Mouse (Mus musculus): ENCODE measurements around the gene Tff2. TPM values are rescaled to one million over a fixed set of nuclear protein-coding genes. Genes with fewer than 3 reads are reported as not detected.

The Tff2 gene
- polyA plus RNA-seq, 1 experiment: not detected

GRCm38 (mm10) chr17:31163821-31164220 is 19.7 kb upstream of the Tff2 start:
- TF ChIP-seq EP300 (IDR thresholded peaks at IDR 0.05; ENCODE audit: insufficient read depth, low read depth, low read length) (no peak), POLR2A (IDR thresholded peaks at IDR 0.05; ENCODE audit: insufficient read depth, low read length) (no peak), CTCF (IDR thresholded peaks at IDR 0.05; ENCODE audit: low read depth, low read length) (no peak)
- no peaks in the 10 kb centered on the region for H3K36me3 ChIP-seq (ENCODE audit: control insufficient read depth, insufficient read depth, low read length, poor library complexity, severe bottlenecking)

GRCm38 (mm10) chr17:31162607-31163006 is 18.5 kb upstream of the Tff2 start:
- no peaks in the 10 kb centered on the region for H3K9me3 ChIP-seq (replicated peaks; ENCODE audit: control insufficient read depth, insufficient read depth, low read length, poor library complexity, severe bottlenecking)
- H3K9ac ChIP-seq (ENCODE audit: low read depth, poor library complexity, severe bottlenecking): no peak overlapping the region
- TF ChIP-seq CTCF (IDR thresholded peaks at IDR 0.05; ENCODE audit: low read depth, low read length): no peak
- no peaks in the 10 kb centered on the region for H3K4me1 ChIP-seq (ENCODE audit: control insufficient read depth, insufficient read depth, low read length)
- H3K27me3 ChIP-seq (ENCODE audit: control insufficient read depth, insufficient read depth, low read length, poor library complexity, severe bottlenecking): no peaks in the 10 kb centered on the region
- H3K4me3 ChIP-seq (ENCODE audit: low read depth, low read length): no peak overlapping the region
- H3K36me3 ChIP-seq (ENCODE audit: control insufficient read depth, insufficient read depth, low read length, poor library complexity, severe bottlenecking): no peaks in the 10 kb centered on the region
- no peak overlapping the region for H3K27ac ChIP-seq (ENCODE audit: insufficient read depth, low read length)

More at GRCm38 (mm10) chr17:31163821-31164220, 19.7 kb upstream of the Tff2 start:
- H3K27ac ChIP-seq (ENCODE audit: insufficient read depth, low read length): no peak overlapping the region
- no peaks in the 10 kb centered on the region for H3K27me3 ChIP-seq (ENCODE audit: control insufficient read depth, insufficient read depth, low read length, poor library complexity, severe bottlenecking)
- H3K9ac ChIP-seq (ENCODE audit: low read depth, poor library complexity, severe bottlenecking): no peak overlapping the region
- no peaks in the 10 kb centered on the region for H3K4me1 ChIP-seq (ENCODE audit: control insufficient read depth, insufficient read depth, low read length)
- H3K4me3 ChIP-seq (ENCODE audit: low read depth, low read length): no peak overlapping the region
- H3K9me3 ChIP-seq (replicated peaks; ENCODE audit: control insufficient read depth, insufficient read depth, low read length, poor library complexity, severe bottlenecking): no peaks in the 10 kb centered on the region

GRCm38 (mm10) chr17:31160291-31160690 is 16.2 kb upstream of the Tff2 start:
- Histone ChIP-seq H3K27me3 (ENCODE audit: control insufficient read depth, insufficient read depth, low read length, poor library complexity, severe bottlenecking) (no peaks in the 10 kb centered on the region), H3K4me3 (ENCODE audit: low read depth, low read length) (no peak overlapping the region), H3K27ac (ENCODE audit: insufficient read depth, low read length) (no peak overlapping the region), H3K36me3 (ENCODE audit: control insufficient read depth, insufficient read depth, low read length, poor library complexity, severe bottlenecking) (no peaks in the 10 kb centered on the region), H3K9ac (ENCODE audit: low read depth, poor library complexity, severe bottlenecking) (no peak overlapping the region), H3K9me3 (replicated peaks; ENCODE audit: control insufficient read depth, insufficient read depth, low read length, poor library complexity, severe bottlenecking) (no peaks in the 10 kb centered on the region), H3K4me1 (ENCODE audit: control insufficient read depth, insufficient read depth, low read length) (no peaks in the 10 kb centered on the region)
- TF ChIP-seq CTCF (IDR thresholded peaks at IDR 0.05; ENCODE audit: low read depth, low read length) (no peak), EP300 (IDR thresholded peaks at IDR 0.05; ENCODE audit: insufficient read depth, low read depth, low read length) (no peak), POLR2A (IDR thresholded peaks at IDR 0.05; ENCODE audit: insufficient read depth, low read length) (no peak)

- no peak for TF ChIP-seq CTCF (IDR thresholded peaks at IDR 0.05; ENCODE audit: low read depth, low read length)
- no peak for TF ChIP-seq EP300 (IDR thresholded peaks at IDR 0.05; ENCODE audit: insufficient read depth, low read depth, low read length)
- TF ChIP-seq POLR2A (IDR thresholded peaks at IDR 0.05; ENCODE audit: insufficient read depth, low read length): no peak
- no peaks in the 10 kb centered on the region for H3K4me1 ChIP-seq (ENCODE audit: control insufficient read depth, insufficient read depth, low read length)
- H3K27me3 ChIP-seq (ENCODE audit: control insufficient read depth, insufficient read depth, low read length, poor library complexity, severe bottlenecking): no peaks in the 10 kb centered on the region
- no peaks in the 10 kb centered on the region for H3K36me3 ChIP-seq (ENCODE audit: control insufficient read depth, insufficient read depth, low read length, poor library complexity, severe bottlenecking)
- no peaks in the 10 kb centered on the region for H3K9me3 ChIP-seq (replicated peaks; ENCODE audit: control insufficient read depth, insufficient read depth, low read length, poor library complexity, severe bottlenecking)
- no peak overlapping the region for H3K27ac ChIP-seq (ENCODE audit: insufficient read depth, low read length)
- no peak overlapping the region for H3K4me3 ChIP-seq (ENCODE audit: low read depth, low read length)
- no peak overlapping the region for H3K9ac ChIP-seq (ENCODE audit: low read depth, poor library complexity, severe bottlenecking)
Measured at GRCm38 (mm10) chr17:31157921-31158320, 13.8 kb upstream of the Tff2 start.

- H3K4me1 ChIP-seq (ENCODE audit: control insufficient read depth, insufficient read depth, low read length): no peaks in the 10 kb centered on the region
- no peaks in the 10 kb centered on the region for H3K27me3 ChIP-seq (ENCODE audit: control insufficient read depth, insufficient read depth, low read length, poor library complexity, severe bottlenecking)
- no peak overlapping the region for H3K27ac ChIP-seq (ENCODE audit: insufficient read depth, low read length)
- H3K9ac ChIP-seq (ENCODE audit: low read depth, poor library complexity, severe bottlenecking): no peak overlapping the region
- no peak for TF ChIP-seq POLR2A (IDR thresholded peaks at IDR 0.05; ENCODE audit: insufficient read depth, low read length)
- TF ChIP-seq CTCF (IDR thresholded peaks at IDR 0.05; ENCODE audit: low read depth, low read length): no peak
- TF ChIP-seq EP300 (IDR thresholded peaks at IDR 0.05; ENCODE audit: insufficient read depth, low read depth, low read length): no peak
- no peaks in the 10 kb centered on the region for H3K9me3 ChIP-seq (replicated peaks; ENCODE audit: control insufficient read depth, insufficient read depth, low read length, poor library complexity, severe bottlenecking)
- no peak overlapping the region for H3K4me3 ChIP-seq (ENCODE audit: low read depth, low read length)
- no peaks in the 10 kb centered on the region for H3K36me3 ChIP-seq (ENCODE audit: control insufficient read depth, insufficient read depth, low read length, poor library complexity, severe bottlenecking)
Measured at GRCm38 (mm10) chr17:31153785-31154184, 9.7 kb upstream of the Tff2 start.

- H3K9me3 ChIP-seq (replicated peaks; ENCODE audit: control insufficient read depth, insufficient read depth, low read length, poor library complexity, severe bottlenecking): no peaks in the 10 kb centered on the region
- H3K4me1 ChIP-seq (ENCODE audit: control insufficient read depth, insufficient read depth, low read length): no peaks in the 10 kb centered on the region
- H3K36me3 ChIP-seq (ENCODE audit: control insufficient read depth, insufficient read depth, low read length, poor library complexity, severe bottlenecking): no peaks in the 10 kb centered on the region
- H3K27me3 ChIP-seq (ENCODE audit: control insufficient read depth, insufficient read depth, low read length, poor library complexity, severe bottlenecking): no peaks in the 10 kb centered on the region
- no peak for TF ChIP-seq EP300 (IDR thresholded peaks at IDR 0.05; ENCODE audit: insufficient read depth, low read depth, low read length)
- no peak for TF ChIP-seq POLR2A (IDR thresholded peaks at IDR 0.05; ENCODE audit: insufficient read depth, low read length)
- TF ChIP-seq CTCF (IDR thresholded peaks at IDR 0.05; ENCODE audit: low read depth, low read length): no peak
- H3K9ac ChIP-seq (ENCODE audit: low read depth, poor library complexity, severe bottlenecking): no peak overlapping the region
- H3K4me3 ChIP-seq (ENCODE audit: low read depth, low read length): no peak overlapping the region
- H3K27ac ChIP-seq (ENCODE audit: insufficient read depth, low read length): no peak overlapping the region
Measured at GRCm38 (mm10) chr17:31152966-31153499, 9.0 kb upstream of the Tff2 start.
